Mouse (Mus musculus) adipocyte (in vitro differentiated cells): Measurements from ENCODE around the gene Mdm4.
A peak's percentile ranks its signal among the peaks of the same experiment; 100 is the strongest.

Experiments
- DNase-seq: peaks from one replicate; pipeline ENCODE4 v3.0.0-alpha.2; 2016; ENCODE audit warnings: low spot score

Gene Mdm4

DNA sequence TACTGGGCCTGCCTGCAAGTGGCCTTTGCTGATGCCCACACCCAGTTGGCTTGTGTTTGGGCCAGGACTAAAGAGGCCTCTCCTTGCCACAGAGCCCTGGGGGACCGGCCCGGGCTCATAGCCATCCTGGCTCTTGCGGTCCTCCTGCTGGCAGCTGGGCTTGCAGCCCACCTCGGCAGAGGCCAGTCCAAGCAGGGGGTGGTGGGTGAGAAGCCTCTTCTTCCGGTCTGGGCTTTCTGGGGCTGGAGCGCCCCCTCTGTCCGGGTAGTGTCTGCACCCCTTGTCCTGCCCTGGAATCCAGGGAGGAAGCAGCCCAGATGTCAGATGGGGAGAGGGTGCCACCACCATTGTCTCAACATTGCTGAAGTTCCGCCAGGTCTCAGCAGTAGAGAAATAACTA, 91.4 kb downstream of the Mdm4 start:
- DNase-seq, result no peak

- peak; percentile 49 for DNase-seq
Observed at GRCm38 (mm10) chr1:132937296-132938030, 92.9 kb downstream of the Mdm4 start.

DNA sequence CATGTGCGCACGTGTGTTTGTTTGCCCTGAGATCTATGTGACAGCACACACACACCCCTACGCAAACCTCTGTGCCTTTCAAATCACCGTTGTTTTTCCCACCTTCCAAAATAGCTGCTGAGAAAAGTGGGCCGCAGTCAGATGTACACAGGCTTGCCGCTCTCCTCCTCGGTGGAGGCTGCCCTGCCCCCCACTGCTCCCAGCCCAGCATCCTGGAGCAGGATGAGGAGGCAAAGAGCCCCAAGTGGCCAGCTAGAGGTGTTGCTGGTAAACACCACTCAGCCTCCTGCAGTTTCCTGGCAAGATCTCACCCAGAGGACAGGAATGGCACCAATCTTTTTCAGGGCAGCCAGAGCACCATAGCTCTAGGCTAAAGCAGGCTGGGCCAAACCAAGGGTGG, 95.5 kb downstream of the Mdm4 start:
- no peak for DNase-seq

DNA sequence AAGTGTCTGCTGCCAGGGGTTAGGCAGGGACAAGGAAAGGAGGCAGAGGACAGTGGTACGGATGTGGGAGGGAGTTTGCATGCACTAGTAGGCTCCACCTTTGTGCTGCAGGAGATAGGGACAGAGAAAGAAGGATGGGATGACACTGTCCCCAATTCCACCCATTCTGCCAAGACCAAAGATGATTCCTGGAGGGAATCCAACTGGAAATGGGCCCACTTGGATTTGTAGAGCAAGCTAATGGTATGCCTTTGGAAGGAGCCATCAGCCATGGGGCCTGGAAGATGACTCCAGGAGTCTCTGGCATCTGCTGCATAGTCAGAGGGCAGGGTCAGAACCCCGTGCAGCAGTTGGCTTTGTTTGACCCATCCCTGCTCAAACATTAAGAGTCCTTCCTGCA, 97.9 kb downstream of the Mdm4 start:
- peak; percentile 30 for DNase-seq

DNA sequence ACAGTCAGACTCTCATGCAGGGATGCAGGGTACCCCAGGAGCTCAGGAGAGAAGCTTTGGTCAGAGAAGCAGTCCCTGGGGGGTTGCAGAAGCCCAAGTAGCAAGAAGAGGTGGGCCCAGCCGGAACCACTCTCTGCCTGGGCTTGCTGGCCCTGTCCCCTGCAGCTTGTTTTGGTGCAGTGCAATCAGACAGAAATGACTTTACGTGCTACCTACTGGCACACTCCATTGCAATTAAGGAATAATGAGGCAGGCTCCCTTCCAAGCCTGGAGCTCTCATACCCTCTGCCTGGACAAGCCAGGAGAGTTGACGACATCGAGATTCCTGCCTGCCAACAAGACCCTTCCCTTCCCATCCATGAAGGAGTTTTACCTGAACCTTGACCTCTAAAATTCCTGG, 100.1 kb downstream of the Mdm4 start:
- DNase-seq, result no peak

GRCm38 (mm10) chr1:132928907-132929250, 101.5 kb downstream of the Mdm4 start:
- no peak for DNase-seq

- DNase-seq, result no peak
Observed at GRCm38 (mm10) chr1:132928032-132928906, 102.1 kb downstream of the Mdm4 start.

DNA sequence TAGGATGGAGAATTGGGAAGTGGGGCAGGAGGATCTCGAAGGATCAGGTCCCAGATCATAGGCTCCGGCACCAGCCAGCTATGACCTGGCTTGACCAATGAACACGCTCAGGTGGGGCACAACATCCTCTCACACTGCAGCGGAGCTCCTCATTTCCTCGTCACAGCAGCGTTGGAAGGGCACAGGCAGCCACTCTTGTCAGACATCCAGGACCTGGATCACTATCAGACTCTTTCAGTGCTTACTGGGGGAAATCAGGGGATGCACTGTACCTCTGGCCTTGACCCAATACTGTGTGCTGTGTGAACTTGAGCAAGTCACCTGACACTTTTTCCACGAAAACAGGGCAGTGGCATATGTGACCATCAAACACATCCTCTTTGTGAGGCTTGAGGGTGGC, 105.1 kb downstream of the Mdm4 start:
- no peak for DNase-seq

DNA sequence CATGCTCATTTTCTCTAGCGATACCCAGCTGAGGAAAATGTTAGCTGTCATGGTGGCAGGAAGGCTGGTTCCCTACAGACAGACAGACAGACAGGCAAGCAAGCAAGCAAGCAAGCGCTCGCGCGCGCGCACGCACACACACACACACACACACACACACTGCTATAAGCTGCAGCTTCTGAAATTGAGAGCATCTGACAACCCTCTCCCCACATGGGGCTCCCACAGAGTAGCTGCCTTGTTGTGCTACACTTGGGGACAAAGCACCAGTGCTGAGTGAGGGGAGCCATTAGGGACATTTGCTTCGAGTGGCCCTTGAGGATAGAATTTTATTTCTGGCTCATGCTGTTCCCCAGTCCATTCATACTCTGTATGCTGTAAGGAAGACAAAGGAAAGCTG, 108.1 kb downstream of the Mdm4 start:
- DNase-seq, result no peak

DNA sequence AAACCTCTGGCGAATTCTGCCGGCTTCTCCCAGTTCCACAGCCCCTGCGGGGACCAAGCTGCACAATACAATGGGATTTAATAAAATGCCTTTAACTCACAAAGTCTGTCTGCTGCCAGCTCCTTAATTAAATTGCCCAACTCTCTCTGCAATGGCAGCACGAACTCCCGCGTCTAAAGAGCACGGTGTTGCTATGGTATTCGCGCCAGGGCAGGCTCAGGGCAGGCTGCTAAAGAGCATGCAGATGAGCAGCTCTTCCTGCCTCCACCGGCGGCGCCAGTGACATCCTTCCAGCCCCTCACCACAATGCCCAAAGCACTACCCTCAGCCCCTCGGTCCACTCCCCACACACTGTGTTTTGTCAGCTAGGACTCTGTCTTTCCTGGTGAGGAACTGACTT, 109.3 kb downstream of the Mdm4 start:
- no peak for DNase-seq

DNA sequence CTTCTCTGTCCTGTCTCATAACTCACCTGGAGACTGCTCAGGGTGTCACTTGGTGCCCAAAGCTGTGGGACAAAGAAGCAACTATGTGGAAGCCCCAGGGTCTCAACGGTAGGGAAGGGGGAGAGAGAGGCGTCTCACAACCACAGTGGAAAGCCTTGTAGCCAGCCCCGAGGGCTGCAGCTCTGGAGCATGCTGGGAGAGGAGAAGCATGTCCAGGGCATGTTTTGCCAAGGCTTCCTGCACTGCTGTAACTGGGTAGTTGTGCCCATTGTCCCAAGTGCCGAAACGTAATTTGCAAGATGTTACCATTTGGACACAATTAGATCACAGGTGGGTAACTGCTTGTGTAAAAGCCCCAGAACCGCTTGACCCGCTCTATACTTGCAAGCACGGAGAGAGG, 111.1 kb downstream of the Mdm4 start:
- DNase-seq, result no peak

DNA sequence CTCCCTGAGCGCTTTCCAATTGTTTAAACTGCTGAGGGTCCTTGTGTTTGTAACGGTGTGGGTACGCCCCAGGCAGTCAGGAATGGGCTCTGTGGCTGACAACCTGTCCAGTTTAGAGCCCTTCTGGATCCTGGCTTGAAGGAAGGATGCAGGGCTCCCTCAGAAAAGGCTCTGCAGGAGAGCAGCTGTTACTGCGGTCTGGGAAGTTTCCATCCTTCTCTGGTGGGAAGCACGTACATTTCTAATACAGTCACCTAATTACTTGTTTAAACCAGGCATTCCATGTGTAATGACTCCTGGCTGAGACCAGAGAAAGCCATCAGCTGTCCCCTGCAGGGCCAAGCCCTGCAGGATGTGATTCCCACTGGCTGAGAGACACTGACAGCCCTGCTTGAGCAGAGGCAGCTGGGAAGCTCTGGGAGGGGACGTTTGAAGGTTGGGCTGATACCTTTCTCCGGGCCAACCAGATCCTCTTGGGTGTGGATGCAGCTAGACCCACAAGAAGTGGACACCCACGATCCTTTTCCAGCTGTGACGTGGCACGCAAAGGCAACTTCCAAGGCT, 112.2 kb downstream of the Mdm4 start:
- DNase-seq, result no peak

GRCm38 (mm10) chr1:132917554-132917953, 112.8 kb downstream of the Mdm4 start:
- no peak for DNase-seq

DNA sequence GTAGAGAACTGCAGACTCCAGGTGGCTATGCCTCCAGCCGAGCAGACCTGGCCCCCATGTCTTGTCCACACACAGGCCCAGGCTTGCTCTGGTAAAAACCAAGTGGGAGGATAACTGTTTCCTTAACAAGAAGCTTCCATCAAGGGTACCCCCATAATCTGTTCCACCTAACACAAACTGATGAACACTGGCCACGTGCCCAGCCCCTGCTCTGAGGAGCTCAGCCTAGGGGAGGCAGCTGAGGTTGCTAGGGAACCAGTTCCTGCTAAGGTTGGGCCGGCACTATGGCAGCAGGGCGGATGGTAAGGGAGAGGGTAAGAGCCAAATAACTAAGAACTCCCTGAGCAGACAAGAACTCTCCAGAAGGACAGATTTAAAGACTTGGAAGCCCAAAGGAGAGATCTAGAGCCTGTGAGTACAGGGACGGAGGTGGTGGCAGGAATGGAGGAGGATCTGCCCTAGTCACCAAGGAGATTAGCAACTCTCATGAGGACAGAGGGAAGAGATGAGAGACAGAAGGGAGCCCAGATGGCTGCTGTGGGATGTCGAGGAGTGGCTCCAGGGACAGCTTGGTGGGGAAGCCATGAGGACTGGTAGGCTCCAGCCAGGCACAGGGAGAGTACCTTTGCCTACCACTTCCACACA, 114.4 kb downstream of the Mdm4 start:
- no peak for DNase-seq

- DNase-seq, result no peak
Observed at GRCm38 (mm10) chr1:132910414-132911041, 119.8 kb downstream of the Mdm4 start.

DNA sequence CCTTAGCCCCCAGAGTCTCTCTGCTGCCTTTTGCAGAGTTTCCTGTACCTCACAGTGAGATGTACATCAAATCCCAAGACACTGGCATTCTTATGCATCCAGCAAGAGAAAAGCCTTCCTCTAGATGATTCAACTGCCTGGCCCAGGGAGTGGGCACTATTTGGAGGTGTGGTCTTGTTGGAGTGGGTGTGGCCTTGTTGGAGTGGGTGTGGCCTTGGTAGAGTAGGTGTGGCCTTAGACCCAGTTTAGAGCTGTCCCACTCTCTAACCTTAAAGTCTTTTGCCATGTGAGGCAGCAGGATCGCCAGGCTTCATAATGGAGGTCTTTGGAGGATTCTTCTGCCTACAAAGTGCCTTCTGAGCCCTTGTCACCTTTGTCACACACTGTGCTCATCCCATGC, 120.4 kb downstream of the Mdm4 start:
- DNase-seq, result no peak
